Mouse (Mus musculus): ENCODE results near the gene Nsmce3.

The Nsmce3 gene

GRCm38 (mm10) chr7:64872743-64873241 lies at the start of gene Nsmce3:
Gene Nsmce3 (minus strand): TSS chr7:64872997.
- peak; percentile 95 for DNase-seq (ENCODE audit: low spot score)

- no peak for DNase-seq (ENCODE audit: low spot score)
Observed at GRCm38 (mm10) chr7:64921189-64921588, 48.4 kb upstream of the Nsmce3 start.

- DNase-seq (ENCODE audit: low spot score), result no peak
Observed at GRCm38 (mm10) chr7:64920735-64921134, 47.9 kb upstream of the Nsmce3 start.

GRCm38 (mm10) chr7:64916654-64917053 lies 43.9 kb upstream of the Nsmce3 start:
- no peak for DNase-seq (ENCODE audit: low spot score)

- DNase-seq (ENCODE audit: low spot score), result no peak
Observed at GRCm38 (mm10) chr7:64915121-64915520, 42.3 kb upstream of the Nsmce3 start.

GRCm38 (mm10) chr7:64911945-64912344 lies 39.1 kb upstream of the Nsmce3 start:
- no peak for DNase-seq (ENCODE audit: low spot score)

GRCm38 (mm10) chr7:64910208-64910607 lies 37.4 kb upstream of the Nsmce3 start:
- DNase-seq (ENCODE audit: low spot score), result no peak

- no peak for DNase-seq (ENCODE audit: low spot score)
Observed at GRCm38 (mm10) chr7:64906955-64907354, 34.2 kb upstream of the Nsmce3 start.

- no peak for DNase-seq (ENCODE audit: low spot score)
Observed at GRCm38 (mm10) chr7:64905506-64905905, 32.7 kb upstream of the Nsmce3 start.

- DNase-seq (ENCODE audit: low spot score), result no peak
Observed at GRCm38 (mm10) chr7:64900249-64900648, 27.5 kb upstream of the Nsmce3 start.

GRCm38 (mm10) chr7:64896587-64896986 lies 23.8 kb upstream of the Nsmce3 start:
- DNase-seq (ENCODE audit: low spot score), result no peak

GRCm38 (mm10) chr7:64895685-64896101 lies 22.9 kb upstream of the Nsmce3 start:
- no peak for DNase-seq (ENCODE audit: low spot score)

- DNase-seq (ENCODE audit: low spot score), result no peak
Observed at GRCm38 (mm10) chr7:64891139-64891538, 18.3 kb upstream of the Nsmce3 start.

GRCm38 (mm10) chr7:64889919-64890318 lies 17.1 kb upstream of the Nsmce3 start:
- DNase-seq (ENCODE audit: low spot score), result no peak

GRCm38 (mm10) chr7:64884187-64884862 lies 11.5 kb upstream of the Nsmce3 start:
- DNase-seq (ENCODE audit: low spot score), result no peak

- DNase-seq (ENCODE audit: low spot score), result no peak
Observed at GRCm38 (mm10) chr7:64882243-64882642, 9.4 kb upstream of the Nsmce3 start.

- DNase-seq (ENCODE audit: low spot score), result no peak
Observed at GRCm38 (mm10) chr7:64881387-64881786, 8.6 kb upstream of the Nsmce3 start.

GRCm38 (mm10) chr7:64880415-64880814 lies 7.6 kb upstream of the Nsmce3 start:
- DNase-seq (ENCODE audit: low spot score), result no peak

GRCm38 (mm10) chr7:64874941-64875340 lies 2.1 kb upstream of the Nsmce3 start:
- DNase-seq (ENCODE audit: low spot score), result no peak

- no peak for DNase-seq (ENCODE audit: low spot score)
Observed at GRCm38 (mm10) chr7:64873266-64873665, 469 bp upstream of the Nsmce3 start.

- peak; percentile 3 for DNase-seq (ENCODE audit: low spot score)
Observed at GRCm38 (mm10) chr7:64871987-64872742, 632 bp downstream of the Nsmce3 start.

- DNase-seq (ENCODE audit: low spot score), result no peak
Observed at GRCm38 (mm10) chr7:64869549-64870065, 3.2 kb downstream of the Nsmce3 start.

GRCm38 (mm10) chr7:64863538-64863937 lies 9.3 kb downstream of the Nsmce3 start:
- no peak for DNase-seq (ENCODE audit: low spot score)
